Mouse (Mus musculus) MEL (cell line): Measurements from ENCODE around the gene Gm13694. TPM values are rescaled to one million over a fixed set of nuclear protein-coding genes. Genes with fewer than 3 reads are reported as not detected.
A peak's percentile ranks its signal among the peaks of the same experiment; 100 is the strongest.

Source experiments
- DNase-seq: peaks from one replicate; pipeline ENCODE4 v3.0.0; 2011; ENCODE audit warnings: low read depth, low spot score
- H3K27ac ChIP-seq: 2 replicates; pipeline ENCODE4 v1.5.1; 2012; ENCODE audit warnings: low read depth, mild to moderate bottlenecking, control low read depth, low read length, moderate library complexity; ENCODE audit not compliant: control insufficient read depth
- H3K27me3 ChIP-seq, 2 experiments: fragments of 150-350 bp in 1 of 2; sonication (generic) in 1 of 2; 2 replicates each; pipeline ENCODE4 v1.6.1; 2012; ENCODE audit warnings: low read length in 2 of 2, mild to moderate bottlenecking in 2 of 2, improper control_type of control experiment in 1 of 2, moderate library complexity in 1 of 2; ENCODE audit not compliant: insufficient read depth in 2 of 2, control insufficient read depth in 1 of 2
- H3K36me3 ChIP-seq, 2 experiments: 2 replicates each; pipeline ENCODE4 v1.6.1; 2012 to 2014; ENCODE audit warnings: low read length in 2 of 2, improper control_type of control experiment in 1 of 2, inconsistent platforms in 1 of 2, mild to moderate bottlenecking in 1 of 2; ENCODE audit not compliant: insufficient read depth in 2 of 2, control insufficient read depth in 1 of 2
- H3K4me1 ChIP-seq, 2 experiments: fragments of 150-350 bp in 1 of 2; sonication (generic) in 1 of 2; 2 replicates each; pipeline ENCODE4 v1.6.1; 2012; ENCODE audit warnings: low read length in 2 of 2, improper control_type of control experiment in 1 of 2, mild to moderate bottlenecking in 1 of 2; ENCODE audit not compliant: insufficient read depth in 2 of 2, control insufficient read depth in 1 of 2
- H3K4me3 ChIP-seq, 2 experiments: fragments of 150-350 bp in 1 of 2; sonication (generic) in 1 of 2; 2 replicates each; pipeline ENCODE4 v1.5.1; 2012; ENCODE audit warnings: low read depth in 2 of 2, low read length in 2 of 2, mild to moderate bottlenecking in 2 of 2, moderate library complexity in 2 of 2, control low read depth in 1 of 2, improper control_type of control experiment in 1 of 2; ENCODE audit not compliant: control insufficient read depth in 1 of 2, insufficient read depth in 1 of 2
- H3K79me2 ChIP-seq: 2 replicates; pipeline ENCODE4 v1.6.1; 2012; ENCODE audit warnings: mild to moderate bottlenecking, low read length, moderate library complexity; ENCODE audit not compliant: control insufficient read depth, poor library complexity, insufficient read depth
- H3K9ac ChIP-seq: 2 replicates; pipeline ENCODE4 v1.6.1; 2012; ENCODE audit warnings: low read depth, mild to moderate bottlenecking, control low read depth, low read length, moderate library complexity; ENCODE audit not compliant: control insufficient read depth, poor library complexity, severe bottlenecking
- H3K9me3 ChIP-seq: fragments of 150-350 bp; sonication (generic); replicated peaks from 2 replicates; pipeline ENCODE4 v1.6.1; 2012; ENCODE audit warnings: mild to moderate bottlenecking, low read length, improper control_type of control experiment, moderate library complexity; ENCODE audit not compliant: insufficient read depth
- CHD2 ChIP-seq: IDR thresholded peaks from 2 replicates; pipeline ENCODE4 v1.6.1; 2011; ENCODE audit warnings: low read length, improper control_type of control experiment
- E2F4 ChIP-seq: IDR thresholded peaks from 2 replicates; pipeline ENCODE4 v1.6.1; 2011; ENCODE audit warnings: low read depth, low read length, improper control_type of control experiment, borderline replicate concordance
- ELF1 ChIP-seq: IDR thresholded peaks from 2 replicates; pipeline ENCODE4 v1.6.1; 2014; ENCODE audit warnings: low read depth, mild to moderate bottlenecking, inconsistent platforms, low read length, improper control_type of control experiment, moderate library complexity
- EP300 ChIP-seq, 2 experiments: IDR thresholded peaks; 2 replicates each; pipeline ENCODE4 v1.6.1; 2011; ENCODE audit warnings: improper control_type of control experiment in 2 of 2, low read length in 2 of 2, low read depth in 1 of 2, mild to moderate bottlenecking in 1 of 2
- ETS1 ChIP-seq: IDR thresholded peaks from 2 replicates; pipeline ENCODE4 v1.6.1; 2012; ENCODE audit warnings: low read depth, mild to moderate bottlenecking, inconsistent platforms, low read length, improper control_type of control experiment, moderate library complexity
- GATA1 ChIP-seq: IDR thresholded peaks from 2 replicates; pipeline ENCODE4 v1.6.1; 2011; ENCODE audit warnings: low read depth, low read length, improper control_type of control experiment
- HCFC1 ChIP-seq: IDR thresholded peaks from 2 replicates; pipeline ENCODE4 v1.6.1; 2012; ENCODE audit warnings: low read depth, mild to moderate bottlenecking, inconsistent platforms, low read length, improper control_type of control experiment, moderate library complexity
- JUND ChIP-seq: IDR thresholded peaks from 2 replicates; pipeline ENCODE4 v1.6.1; 2011; ENCODE audit warnings: low read depth, mild to moderate bottlenecking, improper control_type of control experiment, low read length
- KAT2A ChIP-seq: conservative IDR thresholded peaks from 2 replicates; pipeline ENCODE4 v1.6.1; 2012; ENCODE audit warnings: low read depth, low read length, improper control_type of control experiment, inconsistent platforms
- MAZ ChIP-seq: IDR thresholded peaks from 2 replicates; pipeline ENCODE4 v1.6.1; 2012; ENCODE audit warnings: low read depth, mild to moderate bottlenecking, inconsistent platforms, low read length, improper control_type of control experiment
- MEF2A ChIP-seq: IDR thresholded peaks from 2 replicates; pipeline ENCODE4 v1.6.1; 2014; ENCODE audit warnings: low read depth, mild to moderate bottlenecking, inconsistent platforms, low read length, improper control_type of control experiment; ENCODE audit not compliant: poor library complexity, insufficient replicate concordance, severe bottlenecking; ENCODE audit errors: extremely low read depth
- MXI1 ChIP-seq: IDR thresholded peaks from 2 replicates; pipeline ENCODE4 v1.6.1; 2011; ENCODE audit warnings: mild to moderate bottlenecking, low read depth, low read length, improper control_type of control experiment
- MYB ChIP-seq: IDR thresholded peaks from 2 replicates; pipeline ENCODE4 v1.6.1; 2011; ENCODE audit warnings: mild to moderate bottlenecking, low read depth, low read length, improper control_type of control experiment
- MYC ChIP-seq: IDR thresholded peaks from 2 replicates; pipeline ENCODE4 v1.6.1; 2011; ENCODE audit warnings: low read depth, mild to moderate bottlenecking, low read length, improper control_type of control experiment, moderate library complexity
- NELFE ChIP-seq: IDR thresholded peaks from 2 replicates; pipeline ENCODE4 v1.6.1; 2011; ENCODE audit warnings: low read depth, low read length, improper control_type of control experiment
- NRF1 ChIP-seq: IDR thresholded peaks from 2 replicates; pipeline ENCODE4 v1.6.1; 2014; ENCODE audit warnings: low read depth, mild to moderate bottlenecking, inconsistent platforms, low read length, improper control_type of control experiment, moderate library complexity; ENCODE audit not compliant: poor library complexity, insufficient read depth, severe bottlenecking
- POLR2AphosphoS2 ChIP-seq: IDR thresholded peaks from 2 replicates; pipeline ENCODE4 v1.6.1; 2011; ENCODE audit warnings: low read length, improper control_type of control experiment
- POLR2AphosphoS5 ChIP-seq: IDR thresholded peaks from 2 replicates; pipeline ENCODE4 v1.6.1; 2012; ENCODE audit warnings: low read depth, borderline replicate concordance, mild to moderate bottlenecking, inconsistent platforms, low read length, moderate library complexity, mixed read lengths
- RCOR1 ChIP-seq: IDR thresholded peaks from 2 replicates; pipeline ENCODE4 v1.6.1; 2012; ENCODE audit warnings: low read depth, mild to moderate bottlenecking, inconsistent platforms, low read length, improper control_type of control experiment
- SIN3A ChIP-seq: IDR thresholded peaks from 2 replicates; pipeline ENCODE4 v1.6.1; 2012; ENCODE audit warnings: low read length, improper control_type of control experiment, inconsistent platforms
- TAL1 ChIP-seq: IDR thresholded peaks from 2 replicates; pipeline ENCODE4 v1.6.1; 2012; ENCODE audit warnings: mild to moderate bottlenecking, inconsistent platforms, low read length, moderate library complexity, mixed read lengths
- TBP ChIP-seq: IDR thresholded peaks from 2 replicates; pipeline ENCODE4 v1.8.0; 2011; ENCODE audit warnings: low read depth, low read length, improper control_type of control experiment
- TCF12 ChIP-seq: IDR thresholded peaks from 2 replicates; pipeline ENCODE4 v1.6.1; 2014; ENCODE audit warnings: low read depth, mild to moderate bottlenecking, inconsistent platforms, low read length, improper control_type of control experiment, moderate library complexity
- UBTF ChIP-seq: IDR thresholded peaks from 2 replicates; pipeline ENCODE4 v1.6.1; 2012; ENCODE audit warnings: low read depth, mild to moderate bottlenecking, inconsistent platforms, low read length, improper control_type of control experiment, moderate library complexity, borderline replicate concordance; ENCODE audit not compliant: insufficient read depth
- polyA plus RNA-seq, 2 experiments: library from polyadenylated mRNA; stranded (reverse) in 1 of 2; unstranded in 1 of 2; fragments of >175 nt in 1 of 2; fragments of >200 nt in 1 of 2; gene quantifications; 2 replicates each; pipeline versions ENCODE4 v1.2.1 to v1.2.4; 2012; ENCODE audit warnings: low replicate concordance in 2 of 2, low read depth in 1 of 2; ENCODE audit not compliant: insufficient read length in 2 of 2, insufficient read depth in 1 of 2, missing spikeins in 1 of 2
- total RNA-seq: library from RNA; depleted of rRNA; stranded (reverse); fragments of 300-350 nt; gene quantifications from 2 replicates; pipeline ENCODE4 v1.2.3, GENCODE M21; 2012

The Gm13694 gene
- total and polyA plus RNA-seq, 3 experiments = 0.08 TPM; not detected in 1

DNA sequence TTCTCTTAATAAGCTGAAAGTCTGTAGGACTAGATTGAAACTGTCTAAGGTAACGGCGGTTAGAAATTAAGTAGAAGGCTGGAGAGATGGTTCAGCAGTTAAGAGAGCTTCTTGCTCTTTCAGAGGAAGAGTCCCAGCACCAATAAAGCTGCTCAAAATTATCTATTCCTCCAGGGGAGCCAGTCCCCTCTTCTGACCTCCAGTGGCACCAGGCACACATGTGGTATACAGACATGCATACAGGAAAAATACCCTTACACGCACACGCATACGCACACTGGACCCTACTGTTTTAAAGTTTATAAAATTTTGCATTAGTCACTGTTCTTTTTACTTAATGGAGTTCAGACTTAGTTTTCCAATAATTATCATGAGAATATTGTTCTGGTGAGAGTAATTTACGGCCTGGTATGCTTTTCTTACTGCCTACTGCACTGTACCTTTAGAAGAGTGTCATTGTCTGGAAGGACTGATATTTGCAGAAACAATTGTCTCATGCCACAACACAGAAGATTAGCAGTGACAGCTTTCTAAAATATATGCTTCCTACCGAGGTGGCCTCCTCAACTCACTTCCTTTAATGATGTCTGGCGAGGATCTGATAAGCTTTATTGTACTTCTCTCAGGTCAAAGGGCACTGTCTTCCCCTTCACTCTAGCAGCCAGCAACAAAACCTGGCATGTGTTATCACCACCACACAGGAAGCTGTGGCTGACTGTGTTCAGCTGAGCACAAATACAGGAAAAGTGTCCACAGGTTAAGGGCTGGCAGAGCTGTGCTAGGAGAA is 41.0 kb downstream of the Gm13694 start:
- TF ChIP-seq MXI1 = no peak
- no peak for TF ChIP-seq TAL1
- no peak for TF ChIP-seq NELFE
- no peak for TF ChIP-seq MYB
- TF ChIP-seq E2F4 = no peak
- no peak for TF ChIP-seq KAT2A
- no peak for TF ChIP-seq RCOR1
- no peak for TF ChIP-seq POLR2AphosphoS5
- TF ChIP-seq NRF1 = no peak
- TF ChIP-seq MAZ = no peak
- TF ChIP-seq EP300 (IDR thresholded peaks at IDR 0.05; ENCODE audit: low read depth in 1 of 2, low read length in 2 of 2) = peak; percentile 29 to 35; a peak in 2 of 4 replicates
- TF ChIP-seq ETS1 = peak; percentile 32; the same call in 1 of the 2 replicates
- TF ChIP-seq JUND = no peak
- no peak for TF ChIP-seq ELF1
- no peak for TF ChIP-seq MEF2A
- no peak for TF ChIP-seq TBP
- no peak for TF ChIP-seq UBTF
- no peak for TF ChIP-seq CHD2
- TF ChIP-seq TCF12 = peak; percentile 32; the same call in 1 of the 2 replicates
- TF ChIP-seq POLR2AphosphoS2 = no peak
- TF ChIP-seq MYC = no peak
- TF ChIP-seq GATA1 = peak; percentile 60
- no peak for TF ChIP-seq HCFC1
- TF ChIP-seq SIN3A = no peak; the same call in 1 of the 2 replicates
- TF ChIP-seq, all 39 proteins: peak for 4
- Histone ChIP-seq H3K9ac (no peak overlapping the region), H3K4me1 (no peaks in the 10 kb centered on the region), H3K79me2 (no peaks in the 10 kb centered on the region), H3K9me3 (no peaks in the 10 kb centered on the region), H3K27me3 (no peaks in the 10 kb centered on the region; a peak in 1 of 4 replicates), H3K4me3 (no peak overlapping the region), H3K36me3 (no peaks in the 10 kb centered on the region), H3K27ac (no peak overlapping the region)
- peak; percentile 35 for DNase-seq
